Mouse (Mus musculus) lung, embryonic 14.5 days (tissue): ENCODE results near the gene Tceanc2. TPM values are rescaled to one million over a fixed set of nuclear protein-coding genes. Genes with fewer than 3 reads are reported as not detected.
"Not testable (repeated sequence)": the region's sequence is repeated elsewhere in the genome, so short reads cannot be mapped to it uniquely, and the experiment has no call there.

Experiments
- ATAC-seq: fragments of 200-750 bp; cut with Nextera tagmentation; 2 replicates; pipeline ENCODE4 v1.8.0; 2017; ENCODE audit warnings: mild to moderate bottlenecking, moderate TSS enrichment, moderate library complexity; ENCODE audit not compliant: insufficient read depth
- DNase-seq: peaks from one replicate; pipeline ENCODE4 v3.0.0-alpha.2; 2015
- H3K27ac ChIP-seq: fragments of 300-500 bp; sonication (generic); 2 replicates; pipeline ENCODE4 v1.5.1; 2014; ENCODE audit warnings: low read depth, mild to moderate bottlenecking, moderate library complexity
- H3K27me3 ChIP-seq: fragments of 300-500 bp; sonication (generic); 2 replicates; pipeline ENCODE4 v1.6.1; 2014; ENCODE audit warnings: low read length, control low read depth; ENCODE audit not compliant: insufficient read depth
- H3K36me3 ChIP-seq: fragments of 300-500 bp; sonication (generic); 2 replicates; pipeline ENCODE4 v1.6.1; 2014; ENCODE audit warnings: control low read depth; ENCODE audit not compliant: insufficient read depth
- H3K4me1 ChIP-seq: fragments of 300-500 bp; sonication (generic); 2 replicates; pipeline ENCODE4 v1.6.1; 2014; ENCODE audit warnings: antibody characterized with exemption, control low read depth; ENCODE audit not compliant: insufficient read depth
- H3K4me2 ChIP-seq: fragments of 300-500 bp; sonication (generic); 2 replicates; pipeline ENCODE4 v1.6.1; 2014; ENCODE audit warnings: mild to moderate bottlenecking
- H3K4me3 ChIP-seq: fragments of 300-500 bp; sonication (generic); 2 replicates; pipeline ENCODE4 v1.5.1; 2014; ENCODE audit warnings: low read depth, low read length
- H3K9ac ChIP-seq: fragments of 300-500 bp; sonication (generic); 2 replicates; pipeline ENCODE4 v1.6.1; 2014
- H3K9me3 ChIP-seq: fragments of 300-500 bp; sonication (generic); 2 replicates; pipeline ENCODE4 v1.6.1; 2016; ENCODE audit warnings: low read depth, low read length, control low read depth
- CTCF ChIP-seq: IDR thresholded peaks from 2 replicates; pipeline ENCODE4 v1.5.1; 2016; ENCODE audit warnings: antibody characterized with exemption, low read depth
- WGBS: fragments of 180-500 bp; shearing (Covaris S2); extraction: QIAGEN DNeasy Blood & Tissue Kit; methylation state at CpG from one replicate; pipeline ENCODE4 v1.1.7; 2014; 5-methylcytosine and 5-hydroxymethylcytosine counted together
- polyA plus RNA-seq: library from polyadenylated mRNA; unstranded; fragments of >200 nt; fragmentation: Nextera tagmentation; extraction: Ambion mirVana; gene quantifications from 2 replicates; pipeline ENCODE4 v1.2.1, GENCODE M21; 2014

Tceanc2 gene
- polyA plus RNA-seq, 1 experiment from 2014 or later, result 28.3 TPM

- H3K9me3 ChIP-seq, result no peaks in the 10 kb centered on the region
- H3K27ac ChIP-seq, result no peak overlapping the region
- H3K27me3 ChIP-seq, result no peaks in the 10 kb centered on the region
- ATAC-seq, result no peak
- H3K36me3 ChIP-seq, result no peaks in the 10 kb centered on the region
- no peak for DNase-seq
- no peak for TF ChIP-seq CTCF
- 83% methylated on average over 2 of the region's 2 CpGs for WGBS
- no peak overlapping the region for H3K9ac ChIP-seq
- peaks cover 2% of the 10 kb centered on the region; the same call in 1 of the 2 replicates for H3K4me1 ChIP-seq
- H3K4me3 ChIP-seq, result no peak overlapping the region
- H3K4me2 ChIP-seq, result no peak overlapping the region
These were observed 61.1 kb downstream of the Tceanc2 start for GRCm38 (mm10) chr4:107117741-107118385.

GRCm38 (mm10) chr4:107114278-107114677 is 64.6 kb downstream of the Tceanc2 start:
- Histone ChIP-seq H3K36me3 (no peaks in the 10 kb centered on the region), H3K27ac (no peak overlapping the region), H3K4me2 (no peak overlapping the region), H3K4me1 (peaks cover 2% of the 10 kb centered on the region; the same call in 1 of the 2 replicates), H3K27me3 (no peaks in the 10 kb centered on the region), H3K4me3 (no peak overlapping the region), H3K9me3 (no peaks in the 10 kb centered on the region), H3K9ac (no peak overlapping the region)
- TF ChIP-seq CTCF, result no peak
- 20% methylated on average over 8 of the region's 8 CpGs for WGBS
- DNase-seq (no peak), ATAC-seq (no peak)

GRCm38 (mm10) chr4:107109181-107109580 is 69.7 kb downstream of the Tceanc2 start:
- H3K9me3 ChIP-seq, H3K4me1 ChIP-seq, H3K9ac ChIP-seq, ATAC-seq, H3K4me2 ChIP-seq, H3K27me3 ChIP-seq, DNase-seq, H3K4me3 ChIP-seq, H3K36me3 ChIP-seq, H3K27ac ChIP-seq: not testable (repeated sequence)
- WGBS, result 88% methylated on average over 6 of the region's 6 CpGs

GRCm38 (mm10) chr4:107108291-107108731 is 70.6 kb downstream of the Tceanc2 start:
- peak overlapping the region; percentile 25; the same call in 1 of the 2 replicates for H3K4me2 ChIP-seq
- H3K36me3 ChIP-seq, result no peaks in the 10 kb centered on the region
- 0 out of 2 replicates have a peak, but pooled peaks cover 3% of the 10 kb centered on the region for H3K4me1 ChIP-seq
- DNase-seq (peak; percentile 31), ATAC-seq (no peak)
- peak overlapping the region; percentile 29; the same call in 1 of the 2 replicates for H3K9ac ChIP-seq
- no peak overlapping the region for H3K4me3 ChIP-seq
- TF ChIP-seq CTCF, result no peak
- H3K9me3 ChIP-seq, result no peaks in the 10 kb centered on the region
- no peaks in the 10 kb centered on the region for H3K27me3 ChIP-seq
- H3K27ac ChIP-seq, result 0 out of 2 replicates have a peak overlapping the region, but pooled peaks have one; percentile 12
- WGBS, result 27% methylated on average over 13 of the region's 13 CpGs

GRCm38 (mm10) chr4:107106777-107107176 is 72.1 kb downstream of the Tceanc2 start:
- H3K4me3 ChIP-seq, result no peak overlapping the region
- H3K9ac ChIP-seq, result no peak overlapping the region
- H3K36me3 ChIP-seq, result no peaks in the 10 kb centered on the region
- ATAC-seq, result no peak
- no peaks in the 10 kb centered on the region for H3K27me3 ChIP-seq
- H3K9me3 ChIP-seq, result no peaks in the 10 kb centered on the region
- no peak for DNase-seq
- 84% methylated on average over 16 of the region's 16 CpGs for WGBS
- no peak for TF ChIP-seq CTCF
- H3K4me2 ChIP-seq, result no peak overlapping the region
- 0 out of 2 replicates have a peak, but pooled peaks cover 3% of the 10 kb centered on the region for H3K4me1 ChIP-seq
- H3K27ac ChIP-seq, result no peak overlapping the region

GRCm38 (mm10) chr4:107102220-107102619 is 76.7 kb downstream of the Tceanc2 start:
- WGBS, result 51% methylated on average over 8 of the region's 8 CpGs
- no peak overlapping the region for H3K4me3 ChIP-seq

GRCm38 (mm10) chr4:107098791-107099525 is 80.0 kb downstream of the Tceanc2 start:
- Histone ChIP-seq H3K4me3 (no peak overlapping the region), H3K9ac (no peak overlapping the region), H3K27ac (no peak overlapping the region), H3K4me2 (no peak overlapping the region), H3K36me3 (no peaks in the 10 kb centered on the region), H3K9me3 (no peaks in the 10 kb centered on the region), H3K27me3 (no peaks in the 10 kb centered on the region), H3K4me1 (no peaks in the 10 kb centered on the region)
- 77% methylated on average over 17 of the region's 17 CpGs for WGBS
- no peak for DNase-seq
- TF ChIP-seq CTCF, result no peak
- no peak for ATAC-seq

More at GRCm38 (mm10) chr4:107102220-107102619, 76.7 kb downstream of the Tceanc2 start:
- ATAC-seq, result no peak
- H3K9me3 ChIP-seq, result no peaks in the 10 kb centered on the region
- no peak overlapping the region for H3K4me2 ChIP-seq
- H3K36me3 ChIP-seq, result no peaks in the 10 kb centered on the region
- no peak overlapping the region for H3K27ac ChIP-seq
- no peaks in the 10 kb centered on the region for H3K27me3 ChIP-seq
- no peak overlapping the region for H3K9ac ChIP-seq
- DNase-seq, result no peak
- TF ChIP-seq CTCF, result no peak
- H3K4me1 ChIP-seq, result no peaks in the 10 kb centered on the region
